Mouse (Mus musculus) heart, postnatal 0 days (tissue): Measurements from ENCODE around the gene AC124108.1.

Experiments
- CTCF ChIP-seq: IDR thresholded peaks from 2 replicates; pipeline ENCODE4 v1.5.1; 2016; ENCODE audit warnings: antibody characterized with exemption, control low read depth, low read depth
- EP300 ChIP-seq: IDR thresholded peaks from 2 replicates; pipeline ENCODE4 v1.6.1; 2016; ENCODE audit warnings: antibody characterized with exemption, low read depth

GRCm38 (mm10) chr1:132216276-132216675, 25.0 kb downstream of the AC124108.1 start:
- no peak for TF ChIP-seq CTCF
- TF ChIP-seq EP300 = no peak
